Mouse (Mus musculus): ENCODE data around the gene 4931428F04Rik.

DNA sequence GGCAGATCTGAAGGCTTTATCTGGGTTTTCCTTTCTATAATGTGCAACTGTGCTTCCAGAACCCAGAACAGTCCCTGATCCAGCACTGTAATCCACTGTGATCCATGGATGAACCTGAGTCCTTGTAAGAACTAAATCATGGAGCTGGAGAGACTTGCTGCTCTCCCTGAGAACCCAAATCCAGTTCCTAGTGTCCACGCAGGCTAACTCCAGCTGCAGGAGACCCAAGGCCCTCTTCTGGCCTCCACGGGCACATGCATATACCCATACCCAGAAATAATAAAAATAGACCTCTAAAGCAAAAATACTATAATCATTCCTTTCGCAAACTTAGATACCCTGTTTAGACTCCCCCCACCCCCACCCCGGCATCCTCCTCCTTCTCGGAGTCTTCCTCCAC lies 1.4 kb downstream of the 4931428F04Rik start:
- TF ChIP-seq MYOG (IDR thresholded peaks at IDR 0.05; ENCODE audit: control insufficient read depth, extremely low read depth, insufficient read length), result no peak
- no peak for TF ChIP-seq USF1 (IDR thresholded peaks at IDR 0.05; ENCODE audit: low read depth)
- no peak for TF ChIP-seq CEBPB (IDR thresholded peaks at IDR 0.05; ENCODE audit: low read depth)

Data from C2C12 (cell line).